Mouse (Mus musculus): ENCODE results near the gene Zfp771. TPM values are rescaled to one million over a fixed set of nuclear protein-coding genes. Genes with fewer than 3 reads are reported as not detected.
A peak's percentile ranks its signal among the peaks of the same experiment; 100 is the strongest.

Zfp771 gene
- 36.9 and 48.7 TPM in 2 replicates for polyA plus RNA-seq (2015; fragmentation: Nextera tagmentation; extraction: Ambion mirVana)

- Histone ChIP-seq H3K36me3 (ENCODE audit: control insufficient read depth, insufficient read depth, low read length) (peaks cover 5% of the 10 kb centered on the region; the same call in 1 of the 2 replicates), H3K9me3 (ENCODE audit: control insufficient read depth, low read length) (0 out of 2 replicates have a peak, but pooled peaks cover 2% of the 10 kb centered on the region), H3K4me2 (ENCODE audit: low read depth, low read length) (peak within 1 kb of the TSS; percentile 84), H3K27ac (ENCODE audit: low read length) (peak within 1 kb of the TSS; percentile 95), H3K9ac (ENCODE audit: low read length) (peak within 1 kb of the TSS; percentile 97), H3K4me3 (ENCODE audit: low read length) (peak within 1 kb of the TSS; percentile 94), H3K27me3 (ENCODE audit: control insufficient read depth, insufficient read depth, low read depth, low read length) (no peaks in the 10 kb centered on the region), H3K4me1 (replicated peaks; ENCODE audit: control insufficient read depth, insufficient read depth, low read length) (peaks cover 19% of the 10 kb centered on the region)
- under 1% methylated on average over 47 of the region's 56 CpGs for WGBS
- ATAC-seq (ENCODE audit: low read depth) = peak; percentile 98
These were observed at the start of gene Zfp771 for GRCm38 (mm10) chr7:127243870-127244657. Zfp771 (plus strand) TSS chr7:127244274.

DNA sequence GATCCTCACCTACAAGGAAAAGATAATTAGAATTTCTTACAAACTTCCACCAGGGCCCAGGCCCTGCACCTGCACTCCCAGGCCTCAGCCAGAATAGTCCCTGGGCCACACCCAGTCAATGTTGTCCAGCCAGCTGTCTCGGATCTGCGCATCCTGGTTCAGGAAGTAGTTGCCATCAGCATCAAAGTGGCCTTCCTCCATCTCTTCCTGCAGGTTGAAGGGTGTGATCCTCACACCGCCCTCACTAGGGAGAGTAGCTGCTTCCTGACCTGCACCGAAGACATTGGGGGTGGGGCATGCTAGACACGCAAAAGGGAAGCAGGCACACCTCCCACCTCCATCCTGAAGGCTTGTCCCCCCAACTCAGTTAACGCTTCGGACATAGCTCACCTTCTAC, 49.4 kb upstream of the Zfp771 start:
- 55% methylated on average over 7 of the region's 7 CpGs for WGBS
- H3K36me3 ChIP-seq (ENCODE audit: control insufficient read depth, insufficient read depth, low read length) = peaks cover 52% of the 10 kb centered on the region
- no peaks in the 10 kb centered on the region for H3K27me3 ChIP-seq (ENCODE audit: control insufficient read depth, insufficient read depth, low read depth, low read length)
- peak overlapping the region; percentile 93 for H3K4me2 ChIP-seq (ENCODE audit: low read depth, low read length)
- peaks cover 17% of the 10 kb centered on the region for H3K4me1 ChIP-seq (replicated peaks; ENCODE audit: control insufficient read depth, insufficient read depth, low read length)
- peak overlapping the region; percentile 82 for H3K9ac ChIP-seq (ENCODE audit: low read length)
- H3K9me3 ChIP-seq (ENCODE audit: control insufficient read depth, low read length) = no peaks in the 10 kb centered on the region
- no peak overlapping the region for H3K27ac ChIP-seq (ENCODE audit: low read length)
- ATAC-seq (ENCODE audit: low read depth) = no peak
- H3K4me3 ChIP-seq (ENCODE audit: low read length) = peak overlapping the region; percentile 91

GRCm38 (mm10) chr7:127195544-127196295, 48.4 kb upstream of the Zfp771 start, which contains the start of gene Cd2bp2:
Cd2bp2 (minus strand) TSS chr7:127196050.
- Histone ChIP-seq H3K4me3 (ENCODE audit: low read length) (peak within 1 kb of the TSS; percentile 91), H3K27me3 (ENCODE audit: control insufficient read depth, insufficient read depth, low read depth, low read length) (no peaks in the 10 kb centered on the region), H3K9ac (ENCODE audit: low read length) (peak within 1 kb of the TSS; percentile 85), H3K36me3 (ENCODE audit: control insufficient read depth, insufficient read depth, low read length) (peaks cover 61% of the 10 kb centered on the region), H3K4me1 (replicated peaks; ENCODE audit: control insufficient read depth, insufficient read depth, low read length) (peaks cover 17% of the 10 kb centered on the region), H3K27ac (ENCODE audit: low read length) (peak within 1 kb of the TSS; percentile 93), H3K4me2 (ENCODE audit: low read depth, low read length) (peak within 1 kb of the TSS; percentile 93), H3K9me3 (ENCODE audit: control insufficient read depth, low read length) (no peaks in the 10 kb centered on the region)
- ATAC-seq (ENCODE audit: low read depth) = peak; percentile 98
- WGBS = under 1% methylated on average over 51 of the region's 51 CpGs

- WGBS = 61% methylated on average over 11 of the region's 11 CpGs
- Histone ChIP-seq H3K27ac (ENCODE audit: low read length) (peak overlapping the region; percentile 92), H3K27me3 (ENCODE audit: control insufficient read depth, insufficient read depth, low read depth, low read length) (no peaks in the 10 kb centered on the region), H3K9ac (ENCODE audit: low read length) (peak overlapping the region; percentile 85), H3K4me3 (ENCODE audit: low read length) (peak overlapping the region; percentile 91), H3K36me3 (ENCODE audit: control insufficient read depth, insufficient read depth, low read length) (peaks cover 63% of the 10 kb centered on the region), H3K4me1 (replicated peaks; ENCODE audit: control insufficient read depth, insufficient read depth, low read length) (peaks cover 17% of the 10 kb centered on the region), H3K4me2 (ENCODE audit: low read depth, low read length) (peak overlapping the region; percentile 86), H3K9me3 (ENCODE audit: control insufficient read depth, low read length) (no peaks in the 10 kb centered on the region)
- ATAC-seq (ENCODE audit: low read depth) = no peak
These were observed 47.6 kb upstream of the Zfp771 start for GRCm38 (mm10) chr7:127196484-127196883.

GRCm38 (mm10) chr7:127206606-127207005, 37.5 kb upstream of the Zfp771 start:
- Histone ChIP-seq H3K9ac (ENCODE audit: low read length) (peak overlapping the region; percentile 96), H3K4me3 (ENCODE audit: low read length) (peak overlapping the region; percentile 90), H3K27ac (ENCODE audit: low read length) (no peak overlapping the region), H3K4me2 (ENCODE audit: low read depth, low read length) (peak overlapping the region; percentile 92), H3K4me1 (replicated peaks; ENCODE audit: control insufficient read depth, insufficient read depth, low read length) (peaks cover 15% of the 10 kb centered on the region), H3K36me3 (ENCODE audit: control insufficient read depth, insufficient read depth, low read length) (peaks cover 15% of the 10 kb centered on the region), H3K27me3 (ENCODE audit: control insufficient read depth, insufficient read depth, low read depth, low read length) (no peaks in the 10 kb centered on the region), H3K9me3 (ENCODE audit: control insufficient read depth, low read length) (no peaks in the 10 kb centered on the region)
- WGBS = 39% methylated on average over 2 of the region's 2 CpGs
- ATAC-seq (ENCODE audit: low read depth) = no peak

DNA sequence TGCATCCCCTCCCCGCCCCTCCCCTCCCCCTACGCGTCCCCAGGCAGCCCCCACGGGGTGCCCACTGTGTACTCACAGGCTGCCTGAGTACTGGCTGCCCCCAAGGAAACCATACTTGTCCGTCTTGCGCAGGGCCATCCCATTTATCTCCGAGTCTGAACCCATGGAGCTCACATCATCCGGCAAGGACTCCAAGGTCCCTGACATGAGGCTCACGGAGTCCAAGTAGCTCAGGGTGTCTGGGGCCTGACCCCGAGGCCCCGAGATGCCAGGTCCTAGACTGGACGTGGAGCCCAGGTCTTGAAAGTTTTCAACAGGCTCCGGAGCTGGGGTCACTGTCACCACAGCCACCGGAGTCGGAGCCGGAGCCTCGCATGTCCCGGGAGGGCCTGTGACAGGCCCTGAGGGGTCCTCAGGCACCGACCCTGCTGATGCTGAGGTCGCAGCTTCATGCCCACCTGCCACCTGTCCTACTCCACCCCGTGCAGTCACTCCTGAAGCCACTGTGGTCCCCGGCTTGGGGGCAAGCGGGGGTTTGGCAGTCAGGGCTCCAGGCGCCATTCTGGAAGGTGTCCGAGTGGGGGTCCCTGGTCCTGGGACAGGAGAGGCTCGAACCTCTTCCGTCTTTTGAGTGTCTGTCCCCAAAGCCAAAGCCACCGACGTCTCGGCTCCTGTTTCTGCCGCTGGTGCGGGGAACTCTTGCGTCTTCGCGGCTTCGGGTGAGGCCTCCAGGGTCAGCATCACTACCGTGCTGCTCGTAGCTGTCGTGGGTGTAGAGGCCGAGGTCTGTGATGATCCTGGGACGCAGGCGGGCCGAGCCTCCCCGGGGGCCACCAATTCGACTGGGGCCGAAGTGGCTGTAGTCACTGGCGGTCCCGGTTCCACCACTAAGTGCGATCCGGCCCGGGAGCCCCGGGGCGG, 36.4 kb upstream of the Zfp771 start:
- under 1% methylated on average over 50 of the region's 53 CpGs for WGBS

GRCm38 (mm10) chr7:127208295-127208552, 35.9 kb upstream of the Zfp771 start, which contains the start of gene Tbc1d10b:
Tbc1d10b (minus strand) TSS chr7:127208468.
- WGBS = 0% methylated on average over 2 of the region's 44 CpGs
- Histone ChIP-seq H3K4me3 (ENCODE audit: low read length) (peak within 1 kb of the TSS; percentile 90), H3K27ac (ENCODE audit: low read length) (peak within 1 kb of the TSS; percentile 89), H3K9me3 (ENCODE audit: control insufficient read depth, low read length) (no peaks in the 10 kb centered on the region), H3K4me1 (replicated peaks; ENCODE audit: control insufficient read depth, insufficient read depth, low read length) (peaks cover 15% of the 10 kb centered on the region), H3K4me2 (ENCODE audit: low read depth, low read length) (peak within 1 kb of the TSS; percentile 92), H3K9ac (ENCODE audit: low read length) (peak within 1 kb of the TSS; percentile 96), H3K36me3 (ENCODE audit: control insufficient read depth, insufficient read depth, low read length) (peaks cover 5% of the 10 kb centered on the region), H3K27me3 (ENCODE audit: control insufficient read depth, insufficient read depth, low read depth, low read length) (no peaks in the 10 kb centered on the region)
- peak; percentile 56 for ATAC-seq (ENCODE audit: low read depth)

More for the DNA sequence above, 36.4 kb upstream of the Zfp771 start:
- ATAC-seq (ENCODE audit: low read depth) = peak; percentile 12
- H3K9ac ChIP-seq (ENCODE audit: low read length) = peak overlapping the region; percentile 96
- H3K4me2 ChIP-seq (ENCODE audit: low read depth, low read length) = peak overlapping the region; percentile 92
- no peaks in the 10 kb centered on the region for H3K27me3 ChIP-seq (ENCODE audit: control insufficient read depth, insufficient read depth, low read depth, low read length)
- peaks cover 11% of the 10 kb centered on the region for H3K36me3 ChIP-seq (ENCODE audit: control insufficient read depth, insufficient read depth, low read length)
- no peaks in the 10 kb centered on the region for H3K9me3 ChIP-seq (ENCODE audit: control insufficient read depth, low read length)
- H3K4me1 ChIP-seq (replicated peaks; ENCODE audit: control insufficient read depth, insufficient read depth, low read length) = peaks cover 15% of the 10 kb centered on the region
- peak overlapping the region; percentile 90 for H3K4me3 ChIP-seq (ENCODE audit: low read length)
- peak overlapping the region; percentile 89 for H3K27ac ChIP-seq (ENCODE audit: low read length)

- peak within 1 kb of the TSS; percentile 89 for H3K27ac ChIP-seq (ENCODE audit: low read length)
- peak within 1 kb of the TSS; percentile 92 for H3K4me2 ChIP-seq (ENCODE audit: low read depth, low read length)
- peak within 1 kb of the TSS; percentile 96 for H3K9ac ChIP-seq (ENCODE audit: low read length)
- peak; percentile 94 for ATAC-seq (ENCODE audit: low read depth)
- no peaks in the 10 kb centered on the region for H3K9me3 ChIP-seq (ENCODE audit: control insufficient read depth, low read length)
- WGBS = under 1% methylated on average over 40 of the region's 44 CpGs
- H3K36me3 ChIP-seq (ENCODE audit: control insufficient read depth, insufficient read depth, low read length) = 0 out of 2 replicates have a peak, but pooled peaks cover 3% of the 10 kb centered on the region
- H3K4me1 ChIP-seq (replicated peaks; ENCODE audit: control insufficient read depth, insufficient read depth, low read length) = peaks cover 15% of the 10 kb centered on the region
- H3K27me3 ChIP-seq (ENCODE audit: control insufficient read depth, insufficient read depth, low read depth, low read length) = no peaks in the 10 kb centered on the region
- peak within 1 kb of the TSS; percentile 90 for H3K4me3 ChIP-seq (ENCODE audit: low read length)
These were observed 35.3 kb upstream of the Zfp771 start, which contains the start of gene Mylpf for GRCm38 (mm10) chr7:127208553-127209438. Mylpf (plus strand) TSS chr7:127208890.

Measured in lung, embryonic 16.5 days (tissue).